Mouse (Mus musculus) neural tube, embryonic 15.5 days (tissue): ENCODE results near the gene 4933428G20Rik. TPM values are rescaled to one million over a fixed set of nuclear protein-coding genes. Genes with fewer than 3 reads are reported as not detected.

Experiments
- ATAC-seq: fragments of 200-750 bp; cut with Nextera tagmentation; 2 replicates; pipeline ENCODE4 v1.8.0; 2017; ENCODE audit warnings: mild to moderate bottlenecking, moderate TSS enrichment, moderate library complexity; ENCODE audit not compliant: low FRiP score
- H3K27ac ChIP-seq: fragments of 300-500 bp; sonication (generic); replicated peaks from 2 replicates; pipeline ENCODE4 v1.5.1; 2015; ENCODE audit warnings: mild to moderate bottlenecking, inconsistent platforms
- H3K27me3 ChIP-seq: fragments of 300-500 bp; sonication (generic); replicated peaks from 2 replicates; pipeline ENCODE4 v1.6.1; 2015; ENCODE audit warnings: inconsistent platforms
- H3K36me3 ChIP-seq: fragments of 300-500 bp; sonication (generic); 2 replicates; pipeline ENCODE4 v1.6.1; 2015; ENCODE audit warnings: inconsistent platforms
- H3K4me1 ChIP-seq: fragments of 300-500 bp; sonication (generic); 2 replicates; pipeline ENCODE4 v1.6.1; 2015; ENCODE audit warnings: inconsistent platforms
- H3K4me2 ChIP-seq: fragments of 300-500 bp; sonication (generic); 2 replicates; pipeline ENCODE4 v1.6.1; 2015; ENCODE audit warnings: inconsistent platforms, mild to moderate bottlenecking, moderate library complexity
- H3K4me3 ChIP-seq: fragments of 300-500 bp; sonication (generic); replicated peaks from 2 replicates; pipeline ENCODE4 v1.5.1; 2015; ENCODE audit warnings: mild to moderate bottlenecking, inconsistent platforms
- H3K9ac ChIP-seq: fragments of 300-500 bp; sonication (generic); replicated peaks from 2 replicates; pipeline ENCODE4 v1.6.1; 2015; ENCODE audit warnings: mild to moderate bottlenecking, inconsistent platforms
- H3K9me3 ChIP-seq: fragments of 300-500 bp; sonication (generic); replicated peaks from 2 replicates; pipeline ENCODE4 v1.6.1; 2016; ENCODE audit warnings: inconsistent platforms
- WGBS: fragments of 180-500 bp; shearing (Covaris S2); methylation state at CpG from one replicate; pipeline ENCODE4 v1.1.7; 2015; ENCODE audit warnings: mixed read lengths; 5-methylcytosine and 5-hydroxymethylcytosine counted together
- polyA plus RNA-seq: library from polyadenylated mRNA; unstranded; fragments of >200 nt; fragmentation: Nextera tagmentation; extraction: Ambion mirVana; gene quantifications from 2 replicates; pipeline ENCODE4 v1.2.1, GENCODE M21; 2015

4933428G20Rik gene
- polyA plus RNA-seq, 1 experiment from 2014 or later = 1.2 TPM

DNA sequence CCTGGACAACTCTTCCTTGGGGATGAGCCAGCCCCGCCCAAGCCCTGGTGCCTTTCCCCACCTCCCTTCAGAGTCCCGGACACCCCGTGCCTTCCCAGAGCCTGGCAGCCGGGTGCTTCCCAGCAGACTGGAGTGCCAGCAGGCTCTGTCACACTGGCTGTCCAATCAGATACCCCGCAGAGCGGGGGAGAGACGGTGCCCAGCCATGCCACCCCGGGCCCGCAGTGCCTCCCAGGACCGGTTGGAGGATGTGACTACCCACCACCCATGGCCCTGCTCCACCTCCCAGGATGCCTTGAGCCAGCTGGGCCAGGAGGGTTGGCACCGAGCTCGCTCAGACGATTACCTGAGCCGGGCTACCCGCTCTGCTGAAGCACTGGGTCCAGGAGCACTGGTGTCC lies 48.5 kb downstream of the 4933428G20Rik start:
- H3K36me3 ChIP-seq = peaks cover 52% of the 10 kb centered on the region
- H3K4me3 ChIP-seq = peak overlapping the region; percentile 60; the same call in 1 of the 2 replicates
- ATAC-seq = no peak
- 91% methylated on average over 15 of the region's 15 CpGs for WGBS
- H3K27ac ChIP-seq = no peak overlapping the region
- H3K27me3 ChIP-seq = no peaks in the 10 kb centered on the region
- H3K4me1 ChIP-seq = peaks cover 60% of the 10 kb centered on the region
- no peaks in the 10 kb centered on the region for H3K9me3 ChIP-seq
- H3K4me2 ChIP-seq = peak overlapping the region; percentile 90
- H3K9ac ChIP-seq = 0 out of 2 replicates have a peak overlapping the region, but pooled peaks have one; percentile 80

DNA sequence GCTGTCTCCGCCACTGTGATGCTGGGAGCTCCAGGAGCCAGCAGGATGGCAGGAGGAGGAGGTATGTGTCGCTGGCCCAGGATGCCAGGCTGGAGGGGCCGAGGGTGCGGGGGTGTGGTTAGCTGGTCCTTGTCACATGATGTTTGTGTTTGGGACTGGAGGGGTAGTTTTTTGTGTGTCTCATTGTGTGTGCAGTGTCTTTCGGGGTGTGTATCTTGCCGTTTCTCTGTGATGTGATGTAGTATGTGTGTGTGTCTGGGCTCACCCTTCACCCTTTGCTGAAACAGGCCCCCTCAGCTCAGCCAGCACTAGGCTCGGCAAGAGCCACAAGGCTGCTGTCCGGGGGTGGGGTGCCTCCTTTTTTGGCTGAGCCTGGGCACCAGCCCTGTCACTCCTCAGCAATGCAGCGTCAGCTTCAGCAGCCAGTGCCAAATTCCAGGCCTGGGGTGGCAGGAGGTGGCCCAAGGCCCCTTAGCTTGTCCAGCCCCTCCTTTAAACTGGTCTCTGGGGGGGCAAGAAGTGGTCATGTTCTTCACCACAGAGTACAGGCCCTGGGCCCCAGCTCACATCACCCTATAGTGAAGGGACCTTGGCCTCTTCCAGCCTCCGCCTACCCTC lies 49.7 kb downstream of the 4933428G20Rik start:
- peak; percentile 62 for ATAC-seq

DNA sequence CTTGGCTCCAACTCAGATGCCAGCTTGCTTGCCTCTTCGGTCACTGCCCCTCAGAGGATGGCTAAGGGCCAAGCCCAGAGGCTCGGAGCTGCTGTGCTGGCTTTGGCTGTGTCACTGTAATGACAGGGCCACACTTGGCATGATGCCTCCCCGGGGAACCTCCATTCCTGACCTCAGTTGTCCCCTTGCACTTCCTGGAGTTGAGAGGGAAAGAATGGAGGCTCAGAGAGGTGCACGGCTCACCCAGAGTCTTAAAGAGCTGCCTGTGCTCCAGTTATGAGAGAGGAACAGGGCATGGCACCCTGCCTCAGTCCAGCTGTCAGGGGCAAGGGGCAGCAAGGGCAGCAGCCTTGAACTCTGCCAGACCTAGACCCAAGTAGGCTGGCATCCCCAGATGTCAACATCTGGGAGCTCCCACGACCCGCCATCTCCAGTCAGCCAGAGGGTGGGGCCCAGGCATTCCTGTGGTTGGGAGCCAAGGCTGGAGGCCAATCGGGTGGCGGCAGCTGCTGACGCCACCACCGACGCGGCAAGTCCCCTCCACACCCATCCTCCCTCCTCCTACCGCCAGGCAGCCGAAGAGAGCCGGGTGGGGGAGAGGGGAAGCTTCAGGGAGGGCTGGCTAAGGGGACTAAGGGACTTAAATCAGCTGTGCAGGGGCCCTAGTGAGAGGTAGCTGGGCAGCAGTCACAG lies 50.4 kb downstream of the 4933428G20Rik start:
- ATAC-seq = peak; percentile 90
- peaks cover 60% of the 10 kb centered on the region for H3K4me1 ChIP-seq
- peak overlapping the region; percentile 80 for H3K9ac ChIP-seq
- no peaks in the 10 kb centered on the region for H3K9me3 ChIP-seq
- H3K4me2 ChIP-seq = peak overlapping the region; percentile 90
- 10% methylated on average over 15 of the region's 15 CpGs for WGBS
- H3K27me3 ChIP-seq = no peaks in the 10 kb centered on the region
- peak overlapping the region; percentile 60 for H3K4me3 ChIP-seq
- H3K36me3 ChIP-seq = peaks cover 51% of the 10 kb centered on the region
- H3K27ac ChIP-seq = peak overlapping the region; percentile 83

More for the DNA sequence above, 49.7 kb downstream of the 4933428G20Rik start:
- Histone ChIP-seq H3K9ac (peak overlapping the region; percentile 80), H3K9me3 (no peaks in the 10 kb centered on the region), H3K27ac (peak overlapping the region; percentile 83), H3K4me2 (peak overlapping the region; percentile 90), H3K4me1 (peaks cover 60% of the 10 kb centered on the region), H3K27me3 (no peaks in the 10 kb centered on the region), H3K36me3 (peaks cover 46% of the 10 kb centered on the region), H3K4me3 (peak overlapping the region; percentile 60)
- 25% methylated on average over 10 of the region's 10 CpGs for WGBS

- H3K27ac ChIP-seq = peak overlapping the region; percentile 83
Measured at GRCm38 (mm10) chr11:97448611-97449394, 51.3 kb downstream of the 4933428G20Rik start.

GRCm38 (mm10) chr11:97447979-97448378 lies 52.2 kb downstream of the 4933428G20Rik start:
- H3K9me3 ChIP-seq = no peaks in the 10 kb centered on the region
- no peak overlapping the region for H3K4me2 ChIP-seq
- no peak overlapping the region for H3K9ac ChIP-seq
- no peak overlapping the region for H3K4me3 ChIP-seq
- 80% methylated on average over 7 of the region's 7 CpGs for WGBS
- no peak overlapping the region for H3K27ac ChIP-seq
- H3K27me3 ChIP-seq = no peaks in the 10 kb centered on the region
- peaks cover 44% of the 10 kb centered on the region for H3K4me1 ChIP-seq
- H3K36me3 ChIP-seq = peaks cover 38% of the 10 kb centered on the region
- ATAC-seq = no peak

More at GRCm38 (mm10) chr11:97448611-97449394, 51.3 kb downstream of the 4933428G20Rik start:
- H3K27me3 ChIP-seq = no peaks in the 10 kb centered on the region
- H3K9me3 ChIP-seq = no peaks in the 10 kb centered on the region
- peaks cover 46% of the 10 kb centered on the region for H3K36me3 ChIP-seq
- H3K4me2 ChIP-seq = 0 out of 2 replicates have a peak overlapping the region, but pooled peaks have one; percentile 90
- no peak overlapping the region for H3K4me3 ChIP-seq
- H3K4me1 ChIP-seq = peaks cover 52% of the 10 kb centered on the region
- ATAC-seq = no peak
- no peak overlapping the region for H3K9ac ChIP-seq
- 84% methylated on average over 11 of the region's 11 CpGs for WGBS

- Histone ChIP-seq H3K27me3 (peaks cover 4% of the 10 kb centered on the region), H3K9me3 (no peaks in the 10 kb centered on the region), H3K9ac (no peak overlapping the region), H3K4me1 (peaks cover 41% of the 10 kb centered on the region), H3K4me2 (no peak overlapping the region), H3K4me3 (no peak overlapping the region), H3K36me3 (peaks cover 23% of the 10 kb centered on the region), H3K27ac (no peak overlapping the region)
- 71% methylated on average over 4 of the region's 4 CpGs for WGBS
- ATAC-seq = no peak
Measured at GRCm38 (mm10) chr11:97445999-97446511, 54.1 kb downstream of the 4933428G20Rik start.

DNA sequence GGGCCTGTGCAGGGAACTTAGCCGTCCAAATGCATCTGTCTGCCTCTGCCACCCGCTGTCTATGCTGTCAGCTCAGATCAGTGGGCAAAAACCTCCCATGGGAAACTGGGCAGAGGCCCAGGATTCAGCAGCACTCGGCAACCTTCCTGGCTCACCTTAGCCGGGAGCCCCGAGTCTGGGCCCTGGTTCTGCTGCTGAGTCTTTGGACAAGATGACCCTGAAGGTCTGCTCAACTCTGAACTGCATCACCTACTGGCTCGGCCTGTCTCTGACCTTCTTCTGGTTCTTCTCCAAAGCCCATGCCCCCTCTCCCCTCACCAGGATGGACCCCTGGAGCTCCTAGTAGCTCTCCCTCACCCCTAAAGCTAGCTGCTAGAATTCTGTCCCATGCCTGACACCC lies 54.5 kb downstream of the 4933428G20Rik start:
- H3K36me3 ChIP-seq = peaks cover 23% of the 10 kb centered on the region
- 77% methylated on average over 6 of the region's 6 CpGs for WGBS
- no peaks in the 10 kb centered on the region for H3K9me3 ChIP-seq
- no peak for ATAC-seq
- H3K9ac ChIP-seq = no peak overlapping the region
- no peak overlapping the region for H3K4me2 ChIP-seq
- no peak overlapping the region for H3K27ac ChIP-seq
- no peak overlapping the region for H3K4me3 ChIP-seq
- peaks cover 9% of the 10 kb centered on the region for H3K27me3 ChIP-seq
- peaks cover 41% of the 10 kb centered on the region for H3K4me1 ChIP-seq

GRCm38 (mm10) chr11:97442891-97443675 lies 57.1 kb downstream of the 4933428G20Rik start:
- WGBS = 85% methylated on average over 11 of the region's 11 CpGs

GRCm38 (mm10) chr11:97441658-97442125 lies 58.4 kb downstream of the 4933428G20Rik start:
- no peak for ATAC-seq
- Histone ChIP-seq H3K27me3 (peaks cover 34% of the 10 kb centered on the region), H3K36me3 (peaks cover 13% of the 10 kb centered on the region), H3K9ac (no peak overlapping the region), H3K9me3 (no peaks in the 10 kb centered on the region), H3K4me2 (peak overlapping the region; percentile 58), H3K4me3 (no peak overlapping the region; the same call in 1 of the 2 replicates), H3K4me1 (peaks cover 39% of the 10 kb centered on the region), H3K27ac (no peak overlapping the region)
- 8% methylated on average over 3 of the region's 3 CpGs for WGBS

More at GRCm38 (mm10) chr11:97442891-97443675, 57.1 kb downstream of the 4933428G20Rik start:
- H3K27ac ChIP-seq = no peak overlapping the region
- H3K4me2 ChIP-seq = no peak overlapping the region
- ATAC-seq = no peak
- H3K9me3 ChIP-seq = no peaks in the 10 kb centered on the region
- H3K4me3 ChIP-seq = no peak overlapping the region
- peaks cover 29% of the 10 kb centered on the region for H3K27me3 ChIP-seq
- H3K4me1 ChIP-seq = peaks cover 37% of the 10 kb centered on the region
- no peak overlapping the region for H3K9ac ChIP-seq
- peaks cover 15% of the 10 kb centered on the region for H3K36me3 ChIP-seq

DNA sequence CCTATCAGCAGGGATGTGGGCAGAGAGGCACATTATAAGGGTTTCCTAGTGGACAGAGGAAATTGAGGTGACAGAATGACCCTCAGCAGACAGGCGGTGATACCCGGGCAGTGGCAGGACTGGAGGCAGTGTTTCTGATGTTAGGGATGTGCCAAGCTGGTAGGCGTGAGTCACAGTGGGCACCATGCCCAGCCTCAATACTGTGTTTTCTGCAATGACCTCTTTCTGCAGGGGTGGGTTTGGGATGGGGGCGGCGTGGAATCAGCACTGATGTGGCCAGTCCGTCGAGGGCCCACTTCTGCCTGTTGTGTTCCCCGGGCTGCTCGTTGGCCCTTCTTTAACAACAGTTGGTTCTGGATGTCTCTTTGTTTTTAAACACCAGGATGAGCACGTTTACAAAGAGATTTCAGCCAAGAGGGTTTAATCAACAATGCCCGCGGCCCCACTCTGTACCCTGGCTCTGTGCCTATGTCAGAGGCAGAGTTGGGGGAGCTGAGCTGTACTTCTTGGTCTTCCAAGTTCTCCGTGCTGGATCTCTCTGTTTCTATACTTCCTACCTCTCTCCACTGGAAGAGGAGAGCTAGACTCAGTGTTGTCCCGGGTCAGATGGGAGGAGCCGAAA lies 59.0 kb downstream of the 4933428G20Rik start:
- Histone ChIP-seq H3K4me2 (peak overlapping the region; percentile 58), H3K4me3 (peak overlapping the region; percentile 41), H3K9me3 (no peaks in the 10 kb centered on the region), H3K27me3 (peaks cover 34% of the 10 kb centered on the region), H3K9ac (no peak overlapping the region), H3K4me1 (peaks cover 43% of the 10 kb centered on the region), H3K36me3 (peaks cover 13% of the 10 kb centered on the region), H3K27ac (peak overlapping the region; percentile 64; the same call in 1 of the 2 replicates)
- ATAC-seq = no peak
- 50% methylated on average over 15 of the region's 15 CpGs for WGBS
